Mouse (Mus musculus): ENCODE results near the gene Il10rb. TPM values are rescaled to one million over a fixed set of nuclear protein-coding genes. Genes with fewer than 3 reads are reported as not detected.

Gene Il10rb
- total and polyA plus RNA-seq, 3 experiments = 32.1 to 37.9 (median 36.1) TPM

DNA sequence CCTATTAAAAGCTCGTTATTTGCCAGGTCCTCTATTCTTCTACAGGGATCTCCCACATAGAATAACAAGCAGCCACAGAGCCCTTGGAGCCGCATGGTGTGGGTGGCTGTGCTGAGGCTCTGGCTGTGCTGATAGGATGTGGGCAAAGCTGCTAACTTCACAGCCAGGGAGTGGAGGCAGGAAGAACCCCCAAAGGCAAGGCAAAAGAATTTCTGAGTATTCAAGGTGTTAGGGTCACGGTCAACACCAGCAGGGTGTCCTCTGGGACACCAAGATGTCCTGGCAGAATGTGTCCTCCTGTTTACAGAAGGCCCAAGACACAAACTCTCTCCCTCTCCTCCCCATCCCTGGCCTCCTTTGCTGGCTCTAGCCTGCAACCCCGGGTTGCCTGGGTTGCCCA lies 36.5 kb downstream of the Il10rb start:
- Histone ChIP-seq H3K9me3 (replicated peaks; ENCODE audit: low read length) (peaks cover 4% of the 10 kb centered on the region), H3K4me3 (replicated peaks in 1 of 3; ENCODE audit: low read depth in 2 of 3, low read length in 2 of 3, poor library complexity in 1 of 3) (no peak overlapping the region), H3K27ac (ENCODE audit: insufficient read depth, low read depth) (no peak overlapping the region), H3K79me2 (replicated peaks; ENCODE audit: control insufficient read depth, extremely low read depth, insufficient read depth, poor library complexity, severe bottlenecking) (no peaks in the 10 kb centered on the region), H3K36me3 (replicated peaks in 1 of 2; ENCODE audit: control insufficient read depth in 1 of 2, insufficient read depth in 1 of 2, low read length in 1 of 2) (no peaks in the 10 kb centered on the region), H3K27me3 (replicated peaks) (no peaks in the 10 kb centered on the region), H3K4me1 (ENCODE audit: control insufficient read depth in 1 of 2, insufficient read depth in 2 of 2) (peaks cover 13 to 58% of the 10 kb centered on the region in 2 experiments), H3K4me2 (ENCODE audit: insufficient read depth, low read depth, poor library complexity, severe bottlenecking) (no peak overlapping the region), H3K9ac (ENCODE audit: insufficient read depth, low read depth) (no peak overlapping the region)
- TF ChIP-seq TCF12 (IDR thresholded peaks at IDR 0.05; ENCODE audit: low read depth, low read length) (no peak), MEF2A (IDR thresholded peaks at IDR 0.05; ENCODE audit: borderline replicate concordance, low read depth, low read length) (no peak), MYC (IDR thresholded peaks at IDR 0.05; ENCODE audit: low read depth, low read length) (no peak), ZNF384 (IDR thresholded peaks at IDR 0.05; ENCODE audit: low read depth, low read length) (no peak), ZMIZ1 (IDR thresholded peaks at IDR 0.05; ENCODE audit: low read depth, low read length) (no peak), USF2 (conservative IDR thresholded peaks at IDR 0.05; ENCODE audit: low read depth, low read length) (no peak), NRF1 (IDR thresholded peaks at IDR 0.05; ENCODE audit: low read depth, low read length) (no peak), POLR2A (IDR thresholded peaks at IDR 0.05; ENCODE audit: low read depth, low read length) (no peak), MAZ (IDR thresholded peaks at IDR 0.05; ENCODE audit: low read depth, low read length) (no peak), JUND (conservative IDR thresholded peaks at IDR 0.05; ENCODE audit: low read depth, low read length) (no peak)
- DNase-seq (ENCODE audit: extremely low read depth) = no peak
- in situ Hi-C loops (cut with MboI; ENCODE audit: low pct_ligation_motif_present, low pct_unique_long_range_greater_than_20kb, low sequenced_read_pairs) = no loop called here
- dilution Hi-C loops (cut with MboI; ENCODE audit: extremely low pct_ligation_motif_present, extremely low pct_unique_long_range_greater_than_20kb, low sequenced_read_pairs) = no loop called here

GRCm38 (mm10) chr16:91443211-91443611 lies 37.2 kb downstream of the Il10rb start:
- no peaks in the 10 kb centered on the region for H3K36me3 ChIP-seq (replicated peaks in 1 of 2; ENCODE audit: control insufficient read depth in 1 of 2, insufficient read depth in 1 of 2, low read length in 1 of 2)
- in situ Hi-C loops (cut with MboI; ENCODE audit: low pct_ligation_motif_present, low pct_unique_long_range_greater_than_20kb, low sequenced_read_pairs) = no loop called here
- no peak overlapping the region for H3K9ac ChIP-seq (ENCODE audit: insufficient read depth, low read depth)
- peaks cover 4% of the 10 kb centered on the region for H3K9me3 ChIP-seq (replicated peaks; ENCODE audit: low read length)
- DNase-seq (ENCODE audit: extremely low read depth) = no peak
- no peak overlapping the region for H3K4me3 ChIP-seq (replicated peaks in 1 of 3; ENCODE audit: low read depth in 2 of 3, low read length in 2 of 3, poor library complexity in 1 of 3)
- H3K27me3 ChIP-seq (replicated peaks) = no peaks in the 10 kb centered on the region
- no peaks in the 10 kb centered on the region for H3K79me2 ChIP-seq (replicated peaks; ENCODE audit: control insufficient read depth, extremely low read depth, insufficient read depth, poor library complexity, severe bottlenecking)
- no peak overlapping the region for H3K27ac ChIP-seq (ENCODE audit: insufficient read depth, low read depth)
- H3K4me2 ChIP-seq (ENCODE audit: insufficient read depth, low read depth, poor library complexity, severe bottlenecking) = no peak overlapping the region
- peaks cover 19 to 61% of the 10 kb centered on the region in 2 experiments for H3K4me1 ChIP-seq (ENCODE audit: control insufficient read depth in 1 of 2, insufficient read depth in 2 of 2)
- dilution Hi-C loops (cut with MboI; ENCODE audit: extremely low pct_ligation_motif_present, extremely low pct_unique_long_range_greater_than_20kb, low sequenced_read_pairs) = no loop called here
- TF ChIP-seq IRF4 (IDR thresholded peaks at IDR 0.05; ENCODE audit: low read depth, low read length) (no peak), MYC (IDR thresholded peaks at IDR 0.05; ENCODE audit: low read depth, low read length) (no peak), USF1 (IDR thresholded peaks at IDR 0.05; ENCODE audit: low read depth, low read length) (no peak), MXI1 (IDR thresholded peaks at IDR 0.05; ENCODE audit: low read depth, low read length) (no peak), ZC3H11A (IDR thresholded peaks at IDR 0.05; ENCODE audit: low read depth, low read length) (no peak), MAFK (IDR thresholded peaks at IDR 0.05; ENCODE audit: insufficient replicate concordance, low read length) (no peak), E2F4 (IDR thresholded peaks at IDR 0.05; ENCODE audit: insufficient replicate concordance, low read depth, low read length) (no peak), CTCF (conservative IDR thresholded peaks at IDR 0.05 in 1 of 2, IDR thresholded peaks at IDR 0.05 in 1 of 2; ENCODE audit: low read depth in 2 of 2, low read length in 2 of 2) (no peak), NRF1 (IDR thresholded peaks at IDR 0.05; ENCODE audit: low read depth, low read length) (no peak), ZMIZ1 (IDR thresholded peaks at IDR 0.05; ENCODE audit: low read depth, low read length) (no peak), TCF12 (IDR thresholded peaks at IDR 0.05; ENCODE audit: low read depth, low read length) (no peak)

All from CH12.LX (cell line).